Mouse (Mus musculus): ENCODE results near the gene E2f1. TPM values are rescaled to one million over a fixed set of nuclear protein-coding genes. Genes with fewer than 3 reads are reported as not detected.

E2f1 gene
- total RNA-seq, 2 experiments from 2014 or later: 4.9 to 5.8 TPM

DNA sequence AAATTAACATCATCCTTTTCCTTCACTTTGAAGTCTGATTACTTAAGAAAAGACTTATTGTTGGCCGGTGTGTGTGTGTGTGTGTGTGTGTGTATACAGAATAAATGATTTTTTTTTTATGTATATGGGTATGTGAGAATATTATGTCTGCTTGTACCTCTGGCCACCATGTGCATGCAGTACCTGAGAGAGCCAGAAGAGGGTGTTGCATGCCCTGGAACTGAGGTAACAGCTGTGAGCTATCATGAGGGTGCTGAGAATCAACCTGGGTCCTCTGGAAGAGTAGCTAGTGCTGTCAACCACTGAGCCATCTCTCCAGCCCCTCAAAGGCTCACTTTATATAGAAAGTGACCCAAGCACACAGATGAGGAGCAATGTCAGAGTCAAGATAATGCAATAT is 11.7 kb upstream of the E2f1 start:
- no peak for DNase-seq

DNA sequence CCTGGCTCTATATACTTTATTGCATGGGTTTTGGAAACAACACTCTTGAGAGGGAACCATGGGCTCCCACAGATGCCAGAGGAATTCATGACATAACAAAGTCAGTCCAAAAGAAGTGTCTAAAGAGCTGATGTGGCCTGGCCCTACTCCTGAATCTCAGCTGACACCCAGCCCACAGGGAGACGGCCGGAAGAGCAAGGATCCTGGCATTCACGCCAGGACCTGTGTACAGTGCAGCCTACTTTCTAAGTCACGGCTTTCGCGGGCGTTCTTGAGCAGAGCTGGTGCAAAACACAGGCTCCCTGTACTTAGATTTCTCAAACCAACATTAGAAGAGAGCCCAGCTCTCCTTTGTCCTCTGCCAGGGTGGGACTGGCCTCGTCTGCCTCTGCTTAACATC is 10.9 kb upstream of the E2f1 start:
- DNase-seq: no peak

DNA sequence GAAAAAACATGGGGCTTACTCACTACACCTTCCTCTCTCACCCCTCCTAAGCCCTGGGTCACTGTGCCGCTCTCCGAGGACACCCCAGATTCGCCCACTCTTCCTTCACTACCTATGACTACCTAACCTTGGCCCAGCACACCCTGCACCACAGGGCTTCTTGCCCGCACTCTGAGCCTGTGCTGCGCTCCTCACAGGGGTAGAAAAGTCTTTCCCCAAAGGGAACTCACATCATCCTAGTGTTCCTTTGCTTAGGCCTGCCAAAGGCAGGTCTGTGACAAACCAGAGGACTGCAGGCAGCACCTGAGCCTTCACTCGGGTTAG is 8.0 kb upstream of the E2f1 start:
- DNase-seq: no peak

DNA sequence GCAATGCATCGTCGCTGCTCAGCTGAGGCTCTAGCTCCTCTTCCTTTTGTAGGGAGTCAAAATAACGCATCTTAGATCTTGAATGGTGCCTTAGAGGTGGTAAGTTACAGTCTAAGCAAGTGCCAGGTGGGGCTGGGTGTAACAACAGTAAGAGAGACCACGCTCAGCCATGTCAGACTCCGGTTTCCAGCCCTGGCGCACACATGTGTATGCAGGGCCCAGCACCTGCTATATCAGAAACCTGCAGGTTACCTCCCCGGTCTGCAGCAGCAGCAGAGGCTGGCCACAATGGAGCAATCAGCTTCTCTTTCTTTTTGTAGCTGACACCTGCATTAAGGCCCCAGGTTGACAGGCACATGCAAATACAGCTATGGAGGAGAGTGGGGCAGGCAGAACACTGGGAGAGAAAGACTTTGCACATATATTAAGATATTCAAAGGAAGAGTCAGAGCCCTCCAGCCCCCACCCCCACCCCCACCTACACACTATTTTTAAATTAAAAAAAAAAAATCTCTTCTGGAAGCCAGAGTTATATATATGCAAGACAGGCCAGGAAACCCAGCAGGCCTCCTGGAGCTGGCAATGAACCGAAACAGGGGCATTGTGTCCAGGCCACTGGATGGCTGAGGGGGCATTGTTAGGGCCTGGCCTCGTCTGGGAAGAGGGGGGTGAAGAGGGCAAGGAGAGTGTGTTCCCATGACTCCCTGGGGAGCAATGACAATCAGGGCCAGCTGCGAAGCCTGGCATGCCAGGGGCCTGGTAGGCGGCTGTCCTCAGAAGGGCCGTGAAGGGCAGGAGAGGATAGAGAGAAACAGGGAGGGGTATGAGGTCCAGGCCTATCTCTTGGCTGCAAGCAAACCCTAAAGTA is 7.4 kb upstream of the E2f1 start:
- DNase-seq: no peak

DNA sequence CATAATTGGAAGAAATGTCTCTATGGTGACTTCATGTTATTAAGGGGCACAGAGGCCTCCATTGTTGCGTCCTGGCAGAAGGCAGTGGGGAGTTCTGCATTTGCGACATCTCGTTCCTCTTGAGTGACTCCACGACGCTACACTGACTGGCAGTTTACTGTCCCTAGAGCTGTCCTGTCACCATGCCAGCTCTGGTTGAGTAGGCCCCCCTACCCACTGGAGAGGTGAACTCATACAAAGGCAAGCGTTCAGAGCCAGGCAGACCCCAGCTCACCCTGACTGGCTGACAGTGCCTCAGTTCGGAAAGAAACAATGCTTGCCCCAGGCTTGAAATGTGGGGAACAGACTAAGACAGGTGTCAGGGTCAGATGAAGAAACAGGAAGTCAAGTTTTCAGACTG is 4.6 kb upstream of the E2f1 start:
- no peak for DNase-seq

DNA sequence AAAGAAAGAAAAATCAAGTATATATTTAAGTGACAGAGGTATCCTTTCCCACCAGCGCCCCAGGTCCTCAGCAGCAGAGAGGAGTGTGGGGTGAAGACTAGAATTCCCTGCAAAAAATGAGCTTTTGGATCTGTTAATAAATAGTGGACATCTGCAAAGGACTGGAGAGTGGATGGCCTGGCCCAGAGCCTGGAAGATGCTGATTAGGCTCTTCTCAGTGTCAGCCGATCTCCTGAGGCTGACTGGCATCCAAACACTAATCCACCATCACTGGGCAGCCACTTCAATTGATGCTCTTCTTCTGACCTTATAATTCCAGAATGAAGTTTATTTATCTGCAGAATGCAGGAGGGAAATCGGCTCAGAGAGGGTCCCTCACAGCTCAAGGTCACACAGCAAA is 3.3 kb upstream of the E2f1 start:
- DNase-seq: no peak

DNA sequence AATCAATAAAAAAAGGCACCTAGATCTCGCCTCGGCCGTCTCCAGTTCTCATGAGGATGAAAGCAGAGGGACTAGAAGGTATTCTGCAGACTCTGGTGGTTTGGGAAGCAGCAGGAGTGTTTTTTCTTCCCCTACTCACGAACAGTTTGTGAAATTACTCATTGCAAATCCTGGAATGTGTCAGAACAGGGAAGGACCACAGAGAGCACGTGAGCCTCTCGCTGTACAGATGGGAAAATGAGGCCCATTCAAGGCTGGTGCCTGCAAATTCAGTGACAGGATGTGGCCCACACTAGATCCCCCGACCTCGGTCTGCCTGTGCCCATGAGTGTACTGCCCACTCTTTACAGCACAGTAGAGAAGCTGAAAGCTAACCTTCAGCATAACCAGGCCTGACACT is 2.3 kb upstream of the E2f1 start:
- no peak for DNase-seq

DNA sequence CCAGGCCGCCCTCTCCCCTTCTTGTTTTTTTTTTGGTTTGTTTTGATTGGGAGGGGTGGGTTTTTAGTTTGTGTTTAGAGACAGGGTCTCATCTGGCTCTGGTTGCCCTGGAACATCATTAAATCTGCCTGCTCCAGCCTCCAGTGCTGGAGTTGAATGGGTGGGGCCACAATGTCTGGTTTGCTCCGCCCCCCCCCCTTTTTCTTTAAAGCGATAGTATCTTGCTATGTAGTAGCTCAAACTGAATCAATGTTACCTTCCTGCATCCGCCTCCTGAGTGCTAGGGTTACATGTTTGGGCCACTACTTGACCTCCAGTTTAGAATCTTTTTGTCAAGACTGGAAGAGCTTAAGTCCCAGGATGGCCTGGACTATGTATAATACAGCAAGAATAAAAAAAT is 1.6 kb upstream of the E2f1 start:
- DNase-seq: no peak

DNA sequence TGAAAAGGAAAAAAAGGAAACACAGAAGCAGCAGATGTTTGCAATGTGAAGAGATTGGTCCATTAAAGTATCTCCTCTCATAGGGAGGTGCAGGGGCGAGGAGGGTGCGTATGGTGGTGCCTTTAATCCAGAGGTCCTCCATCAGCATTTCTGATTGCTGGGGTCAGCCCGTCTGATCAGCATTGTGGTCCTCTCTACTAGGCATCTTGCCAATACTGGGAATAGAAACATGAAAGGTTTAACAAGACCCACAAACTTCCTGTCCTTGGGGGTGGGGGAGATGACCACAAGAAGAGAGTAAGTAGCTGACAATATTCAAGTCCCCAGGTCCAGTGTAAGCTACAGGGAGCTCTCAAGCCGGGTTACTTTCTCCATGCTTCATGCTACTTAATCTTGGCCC is 974 bp upstream of the E2f1 start:
- DNase-seq: no peak

DNA sequence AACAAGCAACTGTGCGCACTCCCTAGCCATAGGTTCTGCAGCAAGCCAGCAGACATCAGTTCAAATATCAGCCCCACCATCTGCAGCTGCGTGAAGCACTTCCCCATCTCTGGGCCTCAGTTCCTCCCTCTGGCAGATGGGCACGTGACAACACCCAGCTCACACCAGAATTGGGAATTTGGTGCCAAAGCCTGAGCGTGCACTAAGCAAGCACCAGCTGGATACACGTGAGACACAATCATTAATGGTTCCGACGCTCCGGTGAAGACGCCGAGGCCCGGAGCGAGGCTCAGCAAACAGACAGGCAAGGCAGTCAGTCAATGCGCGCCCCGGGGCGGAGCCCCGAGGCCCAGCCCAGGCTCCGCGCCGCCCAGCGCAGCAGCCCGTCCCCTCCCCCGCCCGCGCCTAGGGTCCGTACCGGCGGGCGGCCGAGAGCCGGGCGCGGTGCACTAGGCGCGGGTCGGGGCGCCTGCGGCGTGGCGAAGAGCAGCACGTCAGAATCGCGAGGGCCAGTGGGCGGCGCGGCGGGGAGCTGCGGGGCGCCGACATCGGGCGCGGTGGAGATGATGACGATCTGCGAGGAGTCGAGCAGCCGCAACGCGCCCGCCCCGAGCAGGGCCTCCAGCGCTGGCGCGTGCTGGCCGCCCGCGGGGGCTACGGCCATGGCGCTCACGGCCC is 482 bp downstream of the E2f1 start:
- peak in 1 of 2 experiments; percentile 38 for DNase-seq

DNA sequence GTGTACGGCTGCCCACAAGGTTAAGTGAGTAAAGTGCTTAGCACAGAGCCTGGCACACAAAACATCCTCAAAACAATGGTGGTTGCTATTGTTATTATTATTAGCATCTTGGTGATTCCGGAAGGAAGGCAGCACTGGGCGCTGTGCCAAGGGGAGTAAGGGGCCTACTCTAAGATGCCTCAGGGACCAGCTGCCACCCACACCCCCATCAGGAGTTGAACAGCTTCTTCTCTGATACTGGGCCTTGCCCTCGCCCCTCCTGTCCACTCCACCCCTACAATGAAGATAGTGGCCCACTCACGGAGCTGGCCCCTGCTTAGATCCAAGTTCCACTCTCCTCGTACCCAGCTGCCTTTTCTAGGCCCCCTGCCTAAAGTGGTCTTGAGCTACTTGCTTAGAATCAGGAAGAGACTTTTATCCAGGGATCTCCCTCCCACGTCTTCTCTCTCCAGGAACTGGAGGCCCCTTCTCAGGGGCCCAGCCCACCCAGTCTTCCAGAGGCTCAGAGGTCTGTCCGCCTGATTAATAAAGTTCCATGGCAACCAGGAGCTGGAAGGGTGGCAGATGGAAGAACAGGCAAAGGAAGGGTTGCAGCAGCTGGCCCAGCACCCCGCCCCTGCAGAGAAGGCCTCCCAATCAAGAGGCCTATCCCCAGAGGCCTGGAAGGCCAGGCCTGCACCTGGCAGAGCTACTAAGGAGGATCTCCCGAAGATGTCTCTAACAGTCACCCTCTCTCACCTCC is 1.2 kb downstream of the E2f1 start:
- DNase-seq: no peak

DNA sequence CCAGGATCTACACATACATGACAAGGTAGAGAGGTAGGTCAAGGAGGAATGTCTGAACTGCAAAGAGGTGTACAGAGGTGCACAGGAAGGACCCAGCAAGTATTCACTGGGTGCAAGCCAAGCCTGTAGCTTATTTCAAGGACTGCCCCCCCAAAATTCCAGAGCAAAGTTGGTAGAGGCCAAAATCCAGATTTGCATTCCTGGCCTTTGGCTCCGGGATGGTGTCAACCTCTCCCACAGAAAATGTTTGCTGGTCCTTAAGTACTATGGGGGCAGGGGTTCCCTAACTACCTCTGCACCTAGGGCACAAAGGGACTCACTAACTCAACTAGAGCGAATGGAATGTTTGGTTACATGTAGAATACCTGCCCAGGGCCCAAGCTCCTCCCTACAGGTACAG is 1.9 kb downstream of the E2f1 start:
- DNase-seq: no peak

DNA sequence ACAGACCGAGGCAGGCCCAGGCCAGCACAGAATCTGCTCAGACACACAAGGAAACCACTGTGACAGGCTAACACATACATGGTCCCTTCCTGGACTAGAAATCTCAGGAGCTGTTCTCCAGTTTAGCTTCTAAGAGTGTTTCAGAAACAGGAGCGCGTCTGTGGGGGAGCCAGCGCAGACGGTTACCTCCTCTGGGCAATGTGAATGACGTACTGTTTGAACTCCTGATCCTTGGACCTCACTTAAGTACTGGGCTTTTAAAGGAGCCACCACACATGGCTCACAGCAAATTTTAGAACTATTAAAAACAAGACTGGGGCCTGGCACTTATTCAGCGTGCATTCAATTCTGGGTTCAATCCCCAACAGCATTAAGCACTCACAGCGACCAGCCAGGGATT is 3.1 kb downstream of the E2f1 start:
- no peak for DNase-seq

DNA sequence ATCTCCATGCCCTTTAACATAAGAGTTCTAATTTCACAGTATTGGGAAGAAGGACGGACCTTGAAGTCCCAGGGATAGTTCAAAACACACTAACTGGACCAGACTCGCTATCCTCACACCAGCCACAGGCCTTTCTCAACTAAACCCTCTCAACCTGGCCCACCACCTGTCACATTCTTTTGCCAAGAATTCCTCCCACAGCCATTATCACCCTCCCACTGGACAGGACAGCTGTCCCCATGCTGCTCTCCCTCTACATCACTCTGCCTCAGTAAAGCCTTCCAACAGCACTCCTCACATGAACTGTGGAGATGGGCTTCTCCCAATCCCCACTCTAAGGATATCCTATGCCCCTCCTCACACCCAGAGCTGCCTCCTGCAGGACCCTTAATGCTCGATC is 4.1 kb downstream of the E2f1 start:
- DNase-seq: no peak

DNA sequence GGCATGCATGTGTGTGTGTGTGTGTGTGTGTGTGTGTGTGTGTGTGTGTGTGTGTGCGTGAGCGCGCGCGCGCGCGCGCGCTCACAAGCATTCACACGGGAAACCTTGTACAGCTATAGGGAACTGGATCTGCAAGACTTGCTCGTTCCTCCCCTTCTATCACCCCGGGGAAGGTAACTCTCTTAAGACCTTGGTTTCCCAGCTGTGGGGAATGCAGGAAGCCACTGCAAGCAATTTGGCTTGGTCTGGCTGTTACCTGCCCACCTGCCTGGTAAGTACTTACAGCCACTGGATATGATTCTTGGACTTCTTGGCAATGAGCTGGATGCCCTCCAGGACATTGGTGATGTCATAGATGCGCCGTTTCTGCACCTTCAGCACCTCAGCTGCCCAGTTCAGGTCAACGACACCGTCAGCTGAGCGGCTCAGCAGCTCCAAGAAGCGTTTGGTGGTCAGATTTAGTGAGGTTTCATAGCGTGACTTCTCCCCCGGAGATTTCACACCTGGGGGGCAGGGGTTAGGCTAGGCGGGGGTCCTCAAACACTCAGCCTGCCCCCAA is 6.0 kb downstream of the E2f1 start:
- no peak for DNase-seq

DNA sequence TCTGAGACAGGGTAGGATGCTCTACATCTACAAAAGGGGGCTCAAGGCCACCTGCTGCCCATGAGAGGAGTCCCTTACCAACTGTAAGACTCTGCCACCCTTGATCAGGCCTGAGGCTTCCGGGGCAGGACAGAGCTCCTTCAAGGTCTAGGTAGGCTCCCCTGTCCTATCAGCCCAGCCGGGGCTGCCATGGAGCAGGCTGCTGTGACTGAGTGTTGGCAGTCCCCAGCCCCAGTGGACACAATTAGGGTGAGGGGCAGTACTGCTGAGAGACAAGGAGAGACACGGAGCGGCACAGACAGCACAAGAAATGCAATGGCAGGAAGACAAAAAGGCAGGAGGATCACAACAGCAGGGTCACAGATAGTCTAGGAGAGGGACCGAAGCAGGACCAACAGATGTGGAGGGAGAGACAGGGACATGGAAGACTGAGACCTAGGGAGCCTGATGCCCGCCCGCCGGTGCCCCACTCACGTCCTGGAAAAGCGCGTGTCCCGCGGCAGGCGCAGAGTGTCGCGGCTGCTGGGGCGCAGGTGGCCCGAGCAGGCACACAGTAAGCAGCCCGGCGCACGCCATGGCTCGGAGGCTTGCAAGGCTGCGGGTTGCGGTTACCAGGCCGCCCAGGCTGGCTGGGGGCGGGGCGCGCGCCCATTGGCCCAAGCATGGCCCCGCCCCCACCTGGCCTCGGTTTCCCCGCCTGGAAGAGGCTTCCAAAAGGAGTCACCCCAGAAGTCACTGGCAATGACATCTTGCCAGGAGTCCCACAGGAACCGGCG is 11.2 kb downstream of the E2f1 start, which contains the start of gene Necab3:
Gene Necab3 (minus strand): TSS at position 627 of the 776 bp plus-strand sequence.
- DNase-seq: peak in 1 of 2 experiments; percentile 51

DNA sequence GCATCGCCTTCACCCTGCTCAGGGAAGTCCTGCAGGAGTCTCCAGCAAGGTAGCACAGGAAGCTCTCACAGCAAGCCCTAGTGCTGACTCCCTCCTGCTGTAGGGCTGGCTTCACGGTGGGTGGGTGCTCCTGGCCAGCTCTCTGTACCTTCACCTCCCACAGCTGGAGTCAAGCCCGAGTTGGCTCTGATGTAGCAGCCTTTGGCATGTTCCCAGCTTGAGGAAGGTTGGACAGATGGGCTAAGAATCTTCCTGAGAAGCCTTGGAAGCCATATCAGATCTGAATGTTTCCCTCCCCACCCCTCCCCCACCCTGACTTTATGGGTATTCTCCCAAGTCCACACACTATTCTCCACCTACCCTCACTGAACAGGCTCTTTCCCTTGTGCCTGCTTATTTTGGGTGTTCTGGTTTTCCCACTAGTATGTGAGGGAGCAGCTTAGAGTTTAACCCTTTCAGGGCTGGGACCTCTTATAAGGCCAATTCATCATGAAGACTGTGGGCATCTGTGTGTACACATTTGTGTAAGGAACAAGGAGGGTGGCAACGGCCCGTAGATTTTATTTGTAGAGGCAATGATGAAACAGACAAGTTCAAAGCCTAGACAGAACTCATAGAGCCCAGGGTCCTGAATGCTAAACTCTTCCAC is 12.4 kb downstream of the E2f1 start:
- DNase-seq: no peak

DNA sequence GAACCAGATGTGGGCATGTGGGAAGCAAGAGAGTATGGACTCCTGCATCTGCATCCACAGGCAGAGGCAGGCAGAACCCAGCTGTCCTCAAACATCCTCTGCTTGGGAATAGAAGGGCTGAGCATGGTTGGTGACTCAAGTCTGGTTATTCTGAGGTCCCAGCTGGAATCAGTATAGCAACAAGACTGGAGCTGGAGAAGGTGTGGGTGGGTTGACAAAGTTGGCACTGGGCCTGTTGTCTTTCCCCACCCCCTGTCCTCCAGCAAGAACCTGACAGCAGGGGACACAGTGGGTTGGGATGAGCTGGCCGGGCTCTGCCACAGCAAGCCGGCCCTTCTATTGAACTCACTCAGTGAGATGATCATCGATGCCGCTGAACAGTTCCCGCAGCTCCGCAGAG is 14.5 kb downstream of the E2f1 start:
- DNase-seq: no peak

DNA sequence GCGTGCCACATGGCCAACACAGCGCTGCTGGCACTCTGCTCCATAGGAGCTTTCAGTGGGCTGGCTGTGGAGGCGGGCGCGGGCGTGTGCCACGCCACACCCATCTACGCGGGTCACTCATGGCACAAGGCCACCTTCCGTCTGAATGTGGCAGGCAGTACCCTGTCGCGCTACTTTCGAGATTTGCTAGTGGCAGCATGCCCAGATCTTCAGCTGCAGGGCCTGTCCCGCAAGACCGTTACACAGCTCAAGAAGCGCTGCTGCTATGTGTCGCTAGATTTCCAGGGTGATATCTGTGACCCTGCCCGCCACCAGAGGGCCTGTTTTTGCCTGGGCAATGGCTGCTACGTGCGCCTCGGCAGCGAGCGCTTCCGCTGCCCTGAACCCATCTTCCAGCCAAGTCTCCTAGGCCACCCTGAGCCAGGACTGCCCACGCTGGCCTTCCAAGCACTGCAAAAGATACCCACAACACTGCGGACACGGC is 17.2 kb downstream of the E2f1 start:
- DNase-seq: peak; percentile 59 to 68

DNA sequence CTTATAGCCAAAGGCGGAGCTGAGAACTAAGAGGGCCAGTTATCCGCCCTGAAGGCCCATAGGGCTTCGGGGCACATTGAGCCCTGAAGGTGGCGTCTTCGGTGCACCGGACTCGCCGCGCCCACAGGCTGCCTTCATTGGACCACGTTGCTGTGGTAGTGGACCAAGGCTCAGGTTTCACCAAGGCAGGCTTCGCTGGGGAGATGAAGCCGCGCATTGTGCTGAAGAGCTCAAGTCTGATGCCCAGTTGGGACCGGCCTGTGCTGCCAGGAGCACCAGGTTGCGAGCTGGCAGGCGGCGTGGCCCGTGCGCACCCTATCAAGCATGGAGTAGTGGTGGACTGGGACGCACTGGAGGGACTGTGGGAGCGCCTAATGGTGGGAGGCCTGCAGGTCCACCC is 17.8 kb downstream of the E2f1 start:
- DNase-seq: no peak

DNA sequence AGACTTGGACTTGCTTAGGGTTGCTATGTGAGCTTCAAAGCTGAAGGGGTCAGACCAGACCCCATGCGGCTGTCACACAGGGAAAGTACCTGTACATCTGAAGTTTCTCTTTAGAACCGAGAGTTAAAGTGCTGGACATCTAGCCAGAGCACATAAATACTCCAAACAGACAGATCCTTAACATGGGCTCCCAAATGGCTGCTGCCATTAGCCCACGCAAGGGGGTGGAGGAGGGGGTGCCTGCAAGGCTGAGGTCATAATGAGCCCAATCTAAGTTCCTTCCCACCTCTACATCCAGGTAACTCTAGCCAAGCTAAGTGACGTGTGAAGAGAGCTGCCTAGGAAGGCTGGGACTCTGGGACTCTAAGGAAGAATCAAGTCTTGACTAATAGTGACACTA is 18.2 kb downstream of the E2f1 start, which contains the start of gene Actl10:
Gene Actl10 (plus strand): TSS at position 301 of the 400 bp plus-strand sequence.
- DNase-seq: no peak

DNA sequence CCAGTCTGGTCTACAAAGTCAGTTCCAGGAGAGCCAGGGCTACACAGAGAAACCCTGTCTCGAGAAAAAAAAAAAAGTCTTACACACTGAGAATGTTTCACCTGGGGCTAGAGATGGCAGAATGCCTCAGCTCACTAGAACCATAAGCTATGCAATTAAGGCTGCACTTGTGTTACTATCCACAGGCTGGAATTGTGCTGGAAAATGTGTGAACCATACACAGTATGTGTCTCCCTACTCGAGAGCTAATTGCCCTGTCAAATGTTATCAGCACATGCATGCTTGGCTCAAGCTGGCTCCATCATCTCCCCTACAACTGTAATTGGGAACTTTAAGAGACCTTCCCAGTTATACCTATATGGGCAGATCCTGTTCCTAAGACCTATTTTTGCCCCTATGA is 18.8 kb downstream of the E2f1 start:
- no peak for DNase-seq
